Mouse (Mus musculus) forelimb bud, embryonic 11.5 days (tissue): ENCODE measurements around the gene Dyx1c1.

ENCODE experiments used
- DNase-seq: peaks from one replicate; pipeline ENCODE4 v3.0.0-alpha.2; 2012; ENCODE audit warnings: low read depth, low spot score

Gene Dyx1c1

GRCm38 (mm10) chr9:72958521-72959450 is at the start of gene Dyx1c1, which contains the start of gene Gm44503:
Gene Dyx1c1 (plus strand): TSS chr9:72958785.
Gene Gm44503 (plus strand): TSS chr9:72958852.
- DNase-seq: peak; percentile 88

- DNase-seq: no peak
These were observed 47.2 kb upstream of the Dyx1c1 start for GRCm38 (mm10) chr9:72911381-72911780.

DNA sequence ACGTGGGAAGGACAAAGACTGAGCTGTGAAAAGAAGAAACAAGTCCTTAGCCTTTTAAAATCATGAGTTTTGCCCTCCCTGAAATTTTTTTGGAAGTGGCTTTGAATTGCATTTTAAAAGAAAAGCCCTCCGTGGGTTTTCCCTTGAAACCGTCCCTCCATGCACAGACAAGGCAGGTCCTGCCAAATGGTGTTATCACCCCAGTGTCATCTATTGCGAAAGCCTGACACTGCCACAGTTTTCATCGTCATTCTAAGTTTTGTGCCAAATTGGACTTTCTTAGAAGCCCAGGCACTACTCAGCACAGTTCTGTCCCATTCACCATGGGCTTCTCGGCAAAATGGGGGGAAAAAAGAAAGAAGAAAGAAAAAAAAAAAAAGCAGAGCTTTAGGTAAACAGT is 45.0 kb upstream of the Dyx1c1 start:
- no peak for DNase-seq

DNA sequence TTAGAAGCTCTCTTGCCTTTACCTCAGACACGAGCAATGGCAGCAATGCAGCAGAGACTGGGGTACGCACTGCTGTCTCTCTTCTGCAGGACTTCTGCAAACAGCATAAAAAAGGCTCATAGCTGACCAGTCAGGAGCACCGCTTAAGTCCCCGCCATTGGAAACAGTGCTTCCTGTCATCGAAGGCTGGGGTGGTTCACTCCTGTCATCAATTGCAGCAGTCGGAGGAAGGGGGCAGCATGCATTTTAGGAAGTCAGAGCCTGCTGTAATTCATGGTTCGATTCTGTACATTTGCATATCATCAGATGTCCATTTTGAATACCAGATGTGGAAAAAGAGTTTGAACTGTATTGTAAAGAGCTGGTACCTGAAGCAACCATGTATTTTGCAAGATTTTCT is 42.9 kb upstream of the Dyx1c1 start:
- DNase-seq: no peak

DNA sequence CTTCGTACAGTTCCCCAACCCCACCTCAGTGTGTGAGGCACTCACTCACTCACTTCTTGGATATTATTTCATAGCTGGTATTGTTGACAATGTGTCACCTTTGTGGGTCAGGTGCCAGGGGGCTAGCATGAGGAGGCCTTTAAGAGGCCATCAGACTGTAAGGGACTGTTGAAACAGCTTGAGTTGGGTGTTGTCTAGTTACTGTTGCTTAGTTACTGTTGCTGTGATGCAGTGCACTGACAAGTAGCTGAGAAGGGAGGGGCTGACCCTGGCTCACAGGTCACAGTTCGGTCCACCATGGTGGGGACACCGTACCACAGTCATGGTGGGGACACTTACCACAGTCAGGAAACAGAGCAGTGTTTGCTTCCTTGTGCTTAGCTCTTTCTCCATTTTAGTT is 35.5 kb upstream of the Dyx1c1 start:
- no peak for DNase-seq

- DNase-seq: peak; percentile 52
These were observed 33.3 kb upstream of the Dyx1c1 start, which contains the start of gene Pygo1 for GRCm38 (mm10) chr9:72925021-72925934. Gene Pygo1 (plus strand): TSS chr9:72925645.

DNA sequence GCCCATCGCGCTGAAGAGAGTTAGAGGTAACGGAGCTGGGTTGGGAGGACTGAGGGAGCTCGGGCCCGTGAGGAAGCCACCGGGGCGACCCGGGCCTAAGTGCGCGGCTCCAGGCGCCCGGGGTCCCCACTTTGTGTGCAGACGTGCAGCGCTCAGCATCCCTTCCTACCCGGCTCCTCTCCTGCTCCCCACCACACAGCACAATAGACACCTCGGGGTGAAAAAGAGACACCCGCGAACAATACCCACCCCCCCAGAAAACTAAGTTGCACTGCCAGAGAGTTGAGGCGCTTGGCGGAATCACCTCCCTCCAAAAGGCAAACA is 32.7 kb upstream of the Dyx1c1 start:
- DNase-seq: peak; percentile 19

DNA sequence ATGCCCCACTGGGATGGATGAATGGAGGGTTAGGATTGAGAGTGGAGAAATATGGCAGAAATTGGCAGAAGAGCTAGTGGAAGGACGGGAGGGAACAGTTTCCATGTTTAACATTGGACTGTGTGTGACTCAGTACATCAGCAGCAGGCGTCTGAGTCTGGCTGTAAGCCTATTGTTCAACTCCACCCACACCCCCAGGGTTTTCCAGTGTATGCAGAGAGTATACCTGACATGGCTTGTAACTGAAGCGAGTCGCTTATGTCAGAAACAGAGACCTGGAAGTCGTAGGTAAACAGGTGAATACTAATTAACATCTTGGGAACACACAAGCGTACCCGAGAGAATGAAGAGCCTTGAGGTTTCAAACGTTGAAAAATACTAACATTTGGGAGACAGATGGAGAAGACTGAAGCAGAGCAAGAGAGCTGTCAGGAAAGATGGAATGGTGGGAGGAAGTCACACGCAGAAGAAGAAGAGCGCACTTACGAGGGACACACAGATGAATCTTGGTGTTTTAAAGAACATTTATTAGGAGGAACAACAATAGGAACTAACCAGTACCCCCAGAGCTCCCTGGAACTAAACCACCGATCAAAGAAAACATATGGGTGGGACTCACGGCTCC is 27.3 kb upstream of the Dyx1c1 start:
- no peak for DNase-seq

GRCm38 (mm10) chr9:72935309-72935708 is 23.3 kb upstream of the Dyx1c1 start:
- DNase-seq: no peak

DNA sequence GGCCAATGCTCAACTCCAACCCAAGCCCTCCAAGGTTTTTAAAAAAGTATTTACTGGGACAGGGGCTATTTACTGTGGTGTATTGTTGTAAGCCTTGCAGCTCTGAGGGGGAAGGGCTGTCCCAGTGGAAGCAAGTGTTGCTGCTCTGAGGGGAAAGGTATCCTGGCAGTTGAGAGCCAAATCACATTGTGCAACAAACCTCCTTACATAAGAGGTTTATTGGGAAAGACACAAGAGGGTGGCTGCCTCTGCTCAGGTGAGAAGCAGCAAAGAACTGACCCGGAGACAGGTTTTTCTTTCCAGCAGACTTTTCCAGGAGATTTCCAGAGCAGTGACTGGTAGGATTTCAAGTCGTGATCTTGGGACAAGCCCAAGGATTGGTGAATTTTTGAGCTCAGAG is 22.3 kb upstream of the Dyx1c1 start:
- DNase-seq: no peak

DNA sequence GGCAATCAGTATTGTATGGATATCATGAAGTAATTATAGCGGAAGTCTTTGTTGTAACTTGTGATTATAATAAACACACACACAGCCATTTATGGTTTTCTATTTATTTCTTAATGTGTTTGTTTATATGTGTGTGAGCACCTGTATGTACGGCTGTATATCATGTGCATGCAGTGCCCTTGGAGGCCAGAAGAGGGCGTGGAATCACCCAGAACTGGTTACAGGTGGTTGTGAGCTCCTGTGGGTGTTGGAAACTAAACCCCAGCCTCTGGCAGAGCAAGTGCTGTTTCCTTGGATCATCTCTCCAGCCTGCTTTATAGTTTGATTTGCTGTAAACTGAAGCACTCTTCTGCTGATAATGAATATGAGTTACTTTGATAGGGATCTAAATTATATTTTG is 15.2 kb upstream of the Dyx1c1 start:
- no peak for DNase-seq

DNA sequence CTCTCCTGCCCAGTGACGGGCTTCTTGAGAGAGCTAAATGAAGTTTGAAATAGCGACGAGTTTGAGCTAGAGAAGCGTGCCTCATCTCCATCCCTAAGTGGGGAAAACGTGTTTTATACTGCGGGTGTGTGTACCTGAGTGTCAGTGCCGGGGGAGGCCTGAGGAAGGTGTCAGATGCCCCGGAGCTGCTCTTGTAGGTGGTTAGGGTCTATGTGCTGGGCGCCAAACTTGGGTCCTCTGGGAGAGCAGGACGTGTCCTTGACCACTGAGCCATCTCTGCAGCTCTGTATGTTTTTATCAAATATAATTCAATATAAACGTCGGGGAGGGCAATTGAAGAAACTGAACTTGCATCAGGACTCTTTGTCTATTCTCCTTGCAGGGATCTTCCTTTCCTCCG is 14.3 kb upstream of the Dyx1c1 start:
- DNase-seq: no peak

DNA sequence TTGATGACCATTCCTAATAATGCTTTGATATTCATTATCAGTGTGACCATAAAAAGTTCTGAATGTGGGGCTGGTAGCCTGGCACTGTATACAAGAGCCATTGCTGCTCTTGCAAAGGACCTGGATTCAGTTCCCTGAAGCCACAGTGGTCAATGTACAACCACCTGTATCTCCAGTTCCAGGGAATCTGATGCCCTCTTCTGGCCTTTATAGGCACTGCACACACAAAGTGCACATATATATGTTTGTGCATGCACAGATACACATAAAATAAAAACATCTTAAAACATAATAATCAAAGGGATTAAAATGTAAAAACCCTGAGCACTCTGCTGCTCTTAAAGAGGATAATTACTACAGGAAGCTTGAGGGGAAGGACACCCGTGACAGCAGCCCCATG is 11.6 kb upstream of the Dyx1c1 start:
- no peak for DNase-seq

DNA sequence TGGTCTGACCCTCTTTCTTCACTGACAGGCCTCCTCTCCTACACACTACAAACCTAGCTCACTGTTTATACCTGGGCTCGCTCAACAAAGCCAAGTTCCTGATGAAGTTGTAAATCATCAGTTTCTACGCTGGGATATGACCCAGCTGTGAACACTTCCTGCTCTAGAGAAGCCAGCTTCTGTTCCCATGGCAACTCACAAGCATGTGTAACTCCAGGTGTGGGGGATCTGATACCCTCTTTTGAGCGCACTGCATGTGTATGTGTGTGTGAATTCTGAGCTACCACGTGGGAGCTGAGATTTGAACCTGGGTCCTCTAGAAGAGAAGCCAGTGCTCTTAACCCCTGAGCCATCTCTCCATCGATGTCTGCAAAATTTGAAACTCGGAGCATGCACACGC is 9.0 kb upstream of the Dyx1c1 start:
- DNase-seq: peak; percentile 70

DNA sequence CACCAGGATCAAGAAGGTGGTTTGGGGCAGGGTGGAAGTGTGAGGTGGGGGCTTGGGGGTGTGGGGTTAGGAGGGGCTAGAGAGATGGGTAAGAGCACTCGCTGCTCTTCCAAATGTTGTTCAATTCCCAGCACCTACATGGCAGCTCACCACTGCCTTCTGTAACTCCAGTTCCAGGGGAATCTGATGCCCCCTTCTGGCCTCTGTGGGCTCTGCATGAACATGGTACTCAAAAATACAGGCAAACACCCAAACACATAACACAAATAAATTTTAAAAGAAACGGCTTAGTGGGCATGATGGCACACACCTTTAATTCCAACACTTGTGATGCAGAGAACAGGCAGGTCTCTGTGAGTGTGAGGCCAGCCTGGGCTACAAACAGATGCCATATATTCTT is 3.8 kb upstream of the Dyx1c1 start:
- peak; percentile 36 for DNase-seq

GRCm38 (mm10) chr9:72955546-72955945 is 3.0 kb upstream of the Dyx1c1 start:
- peak; percentile 58 for DNase-seq

- DNase-seq: no peak
These were observed 2.8 kb downstream of the Dyx1c1 start for GRCm38 (mm10) chr9:72961346-72961745.

GRCm38 (mm10) chr9:72961959-72962358 is 3.4 kb downstream of the Dyx1c1 start:
- no peak for DNase-seq

DNA sequence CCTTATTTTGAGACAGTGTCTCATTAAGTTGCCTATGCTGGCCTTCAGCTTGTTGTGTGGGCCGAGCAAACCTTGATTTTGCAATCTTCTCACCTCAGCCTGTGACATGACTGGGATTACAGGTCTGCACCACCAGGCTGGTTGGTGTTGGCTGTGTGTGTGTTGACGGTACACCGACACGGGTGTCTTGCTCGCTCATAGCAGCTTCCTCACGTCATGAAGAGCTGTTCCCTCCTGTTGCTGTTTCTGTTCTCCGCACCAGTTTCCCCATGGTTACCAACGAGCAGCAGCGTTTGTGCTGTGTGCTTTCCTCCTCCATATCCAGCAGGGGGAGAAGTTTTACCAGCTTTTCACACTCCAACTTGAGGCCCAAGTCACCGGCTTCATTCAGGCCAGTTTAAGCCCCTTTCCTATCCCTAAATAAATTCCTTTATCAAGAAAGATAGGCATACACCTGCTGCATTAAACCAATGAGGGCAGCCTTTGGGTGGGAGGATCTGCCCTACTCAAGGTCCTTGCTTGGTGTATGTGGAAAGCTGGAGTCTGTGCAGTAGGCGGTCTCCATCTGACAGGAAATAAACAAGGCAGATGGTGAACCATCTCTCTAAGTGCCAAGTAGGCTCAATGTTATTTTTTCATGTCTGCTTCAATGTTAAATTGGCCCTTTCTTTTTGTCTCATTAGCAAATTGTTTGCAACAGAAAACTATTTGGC is 9.9 kb downstream of the Dyx1c1 start:
- peak; percentile 57 for DNase-seq

DNA sequence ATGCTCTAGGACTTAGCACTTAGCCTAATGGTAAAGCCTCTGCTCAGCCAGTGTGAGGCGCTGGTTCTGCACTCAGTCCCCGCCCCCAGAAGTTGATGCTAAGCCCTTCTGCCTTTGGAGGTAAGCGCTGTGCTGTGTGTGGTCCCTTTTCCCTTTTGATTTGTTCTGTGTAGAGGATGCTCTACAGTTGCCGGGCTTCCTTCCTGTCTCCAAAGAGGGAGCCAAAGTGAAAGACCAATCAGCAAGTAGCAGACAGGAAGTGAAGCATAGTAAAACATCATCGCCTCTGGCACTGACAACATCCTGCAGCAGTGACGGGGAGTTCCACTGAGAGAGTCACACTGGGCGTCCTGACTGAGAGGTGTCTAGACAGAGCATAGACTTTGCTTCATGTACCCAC is 11.3 kb downstream of the Dyx1c1 start:
- DNase-seq: no peak

GRCm38 (mm10) chr9:72972435-72972834 is 13.8 kb downstream of the Dyx1c1 start:
- DNase-seq: no peak
